Mouse (Mus musculus) forebrain, embryonic 15.5 days (tissue): ENCODE results near the gene Tacc3. TPM values are rescaled to one million over a fixed set of nuclear protein-coding genes. Genes with fewer than 3 reads are reported as not detected.

Experiments used
- ATAC-seq: fragments of 200-750 bp; cut with Nextera tagmentation; replicated peaks from 2 replicates; pipeline ENCODE4 v1.8.0; 2017; ENCODE audit warnings: mild to moderate bottlenecking, moderate TSS enrichment, moderate library complexity
- H3K27ac ChIP-seq: fragments of 300-500 bp; sonication (generic); replicated peaks from 2 replicates; pipeline ENCODE4 v1.5.1; 2015; ENCODE audit warnings: mild to moderate bottlenecking, inconsistent platforms
- H3K27me3 ChIP-seq: fragments of 300-500 bp; sonication (generic); 2 replicates; pipeline ENCODE4 v1.6.1; 2015; ENCODE audit warnings: inconsistent platforms
- H3K36me3 ChIP-seq: fragments of 300-500 bp; sonication (generic); 2 replicates; pipeline ENCODE4 v1.6.1; 2015; ENCODE audit warnings: mild to moderate bottlenecking, inconsistent platforms
- H3K4me1 ChIP-seq: fragments of 300-500 bp; sonication (generic); 2 replicates; pipeline ENCODE4 v1.6.1; 2015; ENCODE audit warnings: inconsistent platforms
- H3K4me2 ChIP-seq: fragments of 300-500 bp; sonication (generic); replicated peaks from 2 replicates; pipeline ENCODE4 v1.6.1; 2015; ENCODE audit warnings: mild to moderate bottlenecking, inconsistent platforms
- H3K4me3 ChIP-seq: fragments of 300-500 bp; sonication (generic); 2 replicates; pipeline ENCODE4 v1.5.1; 2015; ENCODE audit warnings: mild to moderate bottlenecking, inconsistent platforms
- H3K9ac ChIP-seq: fragments of 300-500 bp; sonication (generic); replicated peaks from 2 replicates; pipeline ENCODE4 v1.6.1; 2015; ENCODE audit warnings: mild to moderate bottlenecking, inconsistent platforms
- H3K9me3 ChIP-seq: fragments of 300-500 bp; sonication (generic); 2 replicates; pipeline ENCODE4 v1.6.1; 2016; ENCODE audit warnings: inconsistent platforms
- WGBS: fragments of 180-500 bp; shearing (Covaris S2); methylation state at CpG from one replicate; pipeline ENCODE4 v1.1.7; 2015; ENCODE audit warnings: mixed read lengths; 5-methylcytosine and 5-hydroxymethylcytosine counted together
- polyA plus RNA-seq: library from polyadenylated mRNA; unstranded; fragments of >200 nt; fragmentation: Nextera tagmentation; extraction: Ambion mirVana; gene quantifications from 2 replicates; pipeline ENCODE4 v1.2.1, GENCODE M21; 2015

Gene Tacc3
- polyA plus RNA-seq, 1 experiment from 2014 or later: 91.5 TPM

DNA sequence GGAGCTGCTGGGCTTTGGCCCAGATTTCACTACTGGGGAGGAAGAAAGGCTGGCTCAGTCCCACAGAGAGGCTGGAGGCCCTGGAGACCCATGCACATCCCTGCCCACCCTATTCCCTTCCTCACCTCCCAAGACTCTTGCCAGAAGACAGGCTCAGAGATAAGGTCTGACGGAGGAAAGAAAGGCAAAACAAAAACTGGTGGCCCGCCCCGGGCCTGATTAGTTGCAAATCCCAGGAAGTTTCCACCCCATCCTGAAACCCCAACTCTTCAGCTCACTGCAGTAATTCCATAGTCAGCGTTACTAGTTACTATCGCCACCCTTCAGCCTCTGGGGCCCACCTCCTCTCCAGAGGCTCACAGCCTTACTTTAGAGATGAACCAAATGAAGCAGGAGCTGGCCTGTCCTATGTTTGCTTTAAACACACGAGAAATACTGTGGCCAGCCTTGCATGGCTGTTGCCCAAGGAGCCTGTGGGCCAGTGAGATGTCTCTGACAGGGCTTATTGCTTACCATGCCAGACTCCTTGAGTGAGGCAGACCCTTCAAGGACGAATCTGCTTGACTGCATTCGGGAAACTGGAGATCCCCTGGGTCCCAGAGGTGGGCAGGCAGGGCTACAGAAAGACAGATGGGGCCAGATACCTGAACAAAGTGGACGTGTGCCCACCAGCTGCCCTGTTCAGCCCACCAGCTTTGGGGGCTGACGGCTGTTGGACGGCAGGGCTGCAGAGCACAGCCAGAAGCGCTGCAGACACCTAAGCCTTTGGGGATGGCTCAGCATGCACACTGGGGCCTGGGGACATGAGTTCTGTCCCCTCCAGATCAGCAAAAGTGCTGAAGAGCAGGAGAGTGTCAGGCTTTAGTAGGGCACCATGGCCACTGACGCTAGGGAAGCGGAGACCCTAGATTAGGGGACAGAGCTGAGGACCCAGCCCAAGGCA is 30.6 kb downstream of the Tacc3 start:
- H3K4me3 ChIP-seq: no peak overlapping the region
- no peak for ATAC-seq
- H3K27ac ChIP-seq: peak overlapping the region; percentile 81
- no peaks in the 10 kb centered on the region for H3K27me3 ChIP-seq
- 32% methylated on average over 14 of the region's 14 CpGs for WGBS
- H3K9me3 ChIP-seq: no peaks in the 10 kb centered on the region
- no peak overlapping the region for H3K4me2 ChIP-seq
- H3K9ac ChIP-seq: 0 out of 2 replicates have a peak overlapping the region, but pooled peaks have one; percentile 8
- peaks cover 38% of the 10 kb centered on the region for H3K4me1 ChIP-seq
- H3K36me3 ChIP-seq: no peaks in the 10 kb centered on the region

DNA sequence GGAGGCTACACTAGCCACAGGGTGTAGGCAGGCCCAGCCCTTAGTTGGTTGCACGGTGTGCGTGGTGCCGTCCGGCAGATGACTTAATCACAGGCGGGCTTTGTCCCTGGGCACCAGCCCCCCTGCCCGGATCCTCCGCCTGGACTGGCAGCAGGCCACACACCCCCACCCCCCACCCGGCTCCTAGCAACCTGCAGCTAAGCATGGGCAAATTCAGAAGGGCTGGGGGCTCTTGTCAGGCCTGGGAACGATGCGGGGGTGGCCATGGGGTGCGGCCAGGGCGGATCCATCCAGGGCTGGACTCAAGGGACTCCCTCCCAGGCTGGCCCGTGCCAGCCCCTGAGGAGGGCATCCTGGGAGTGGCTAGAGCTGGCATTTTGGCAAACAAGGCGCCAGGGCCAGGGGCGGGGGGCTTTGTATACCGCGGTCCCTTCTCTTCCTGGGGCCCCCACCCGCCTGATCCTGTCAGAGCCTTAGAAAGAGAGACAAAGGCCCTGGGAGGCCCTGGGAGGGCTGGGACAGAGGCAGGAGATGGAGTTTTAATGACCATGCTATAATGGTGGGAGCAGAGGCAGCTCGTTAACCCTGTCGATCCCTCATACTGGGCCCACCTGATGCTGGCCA is 31.4 kb downstream of the Tacc3 start:
- H3K4me1 ChIP-seq: peaks cover 41% of the 10 kb centered on the region
- H3K27ac ChIP-seq: peak overlapping the region; percentile 81
- peaks cover 3% of the 10 kb centered on the region; the same call in 1 of the 2 replicates for H3K27me3 ChIP-seq
- no peak overlapping the region for H3K4me3 ChIP-seq
- ATAC-seq: peak; percentile 85
- 0 out of 2 replicates have a peak overlapping the region, but pooled peaks have one; percentile 8 for H3K9ac ChIP-seq
- no peaks in the 10 kb centered on the region for H3K9me3 ChIP-seq
- 0 out of 2 replicates have a peak overlapping the region, but pooled peaks have one; percentile 8 for H3K4me2 ChIP-seq
- 6% methylated on average over 20 of the region's 20 CpGs for WGBS
- H3K36me3 ChIP-seq: no peaks in the 10 kb centered on the region

DNA sequence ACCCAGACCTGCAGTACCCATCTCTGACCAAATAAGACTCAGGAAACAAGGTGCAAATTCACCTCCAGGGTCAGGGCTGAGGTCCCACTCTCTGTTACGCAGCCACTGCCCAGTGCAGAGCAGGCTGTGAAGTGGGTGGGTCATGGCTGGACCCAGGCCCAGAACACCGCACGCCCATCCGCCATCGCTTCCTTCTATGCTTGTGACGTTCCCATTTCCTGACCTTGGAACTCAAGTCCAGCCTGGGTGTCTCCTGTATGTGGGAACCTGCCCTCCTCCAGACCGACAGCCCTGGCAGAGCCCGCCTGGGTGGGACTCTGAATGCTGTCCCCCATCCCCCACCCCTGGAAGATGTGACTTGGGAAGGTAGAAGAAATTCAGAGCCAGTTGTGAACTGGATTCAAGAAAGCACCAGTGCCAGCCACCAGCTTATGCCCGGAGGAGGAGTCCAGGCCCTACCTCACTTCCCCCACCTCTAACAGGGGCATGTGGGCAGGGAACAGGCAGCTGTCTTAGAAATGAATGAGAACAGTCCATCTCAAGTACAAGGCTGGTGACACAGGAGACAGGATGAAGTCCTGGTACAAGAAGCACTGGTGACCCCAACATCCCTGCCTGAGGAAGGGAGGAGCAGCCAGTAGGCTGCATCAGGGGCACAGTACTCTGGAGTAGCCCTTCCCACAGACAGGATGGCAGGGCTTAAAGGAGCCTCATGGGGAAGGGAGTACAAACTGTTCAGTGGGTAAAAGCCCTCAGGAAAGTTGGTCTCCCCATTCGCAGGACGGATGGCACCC is 32.1 kb downstream of the Tacc3 start:
- no peak overlapping the region for H3K4me3 ChIP-seq
- no peak overlapping the region for H3K9ac ChIP-seq
- 39% methylated on average over 11 of the region's 11 CpGs for WGBS
- peaks cover 48% of the 10 kb centered on the region for H3K4me1 ChIP-seq
- ATAC-seq: no peak; the same call in 1 of the 2 replicates
- H3K36me3 ChIP-seq: no peaks in the 10 kb centered on the region
- H3K27ac ChIP-seq: peak overlapping the region; percentile 81
- H3K9me3 ChIP-seq: no peaks in the 10 kb centered on the region
- H3K4me2 ChIP-seq: no peak overlapping the region
- peaks cover 3% of the 10 kb centered on the region; the same call in 1 of the 2 replicates for H3K27me3 ChIP-seq

DNA sequence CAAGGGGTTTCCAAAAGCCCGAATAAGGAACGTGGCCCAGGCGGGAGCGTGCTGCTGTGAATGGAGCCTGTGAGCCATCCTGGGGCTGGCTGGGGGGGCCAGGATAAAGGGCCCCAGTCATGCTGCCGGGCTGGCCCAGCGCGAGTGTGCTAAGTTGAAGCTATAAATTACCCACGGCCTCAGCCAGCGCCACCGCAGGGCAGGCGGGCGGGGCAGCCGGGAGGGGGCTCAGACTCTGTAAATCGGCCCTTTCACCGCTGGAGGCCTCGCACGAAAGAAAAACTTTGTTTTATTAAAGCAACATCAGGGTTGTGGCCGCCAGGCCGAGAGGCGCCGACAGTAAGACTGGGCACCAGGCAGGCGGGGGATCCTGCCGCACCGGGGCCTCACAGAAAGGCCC is 34.5 kb downstream of the Tacc3 start:
- Histone ChIP-seq H3K27me3 (peaks cover 3% of the 10 kb centered on the region; the same call in 1 of the 2 replicates), H3K27ac (peak overlapping the region; percentile 71), H3K4me3 (no peak overlapping the region), H3K36me3 (no peaks in the 10 kb centered on the region), H3K4me2 (peak overlapping the region; percentile 10; the same call in 1 of the 2 replicates), H3K9me3 (no peaks in the 10 kb centered on the region), H3K9ac (no peak overlapping the region), H3K4me1 (peaks cover 72% of the 10 kb centered on the region)
- WGBS: 2% methylated on average over 24 of the region's 24 CpGs
- ATAC-seq: no peak

DNA sequence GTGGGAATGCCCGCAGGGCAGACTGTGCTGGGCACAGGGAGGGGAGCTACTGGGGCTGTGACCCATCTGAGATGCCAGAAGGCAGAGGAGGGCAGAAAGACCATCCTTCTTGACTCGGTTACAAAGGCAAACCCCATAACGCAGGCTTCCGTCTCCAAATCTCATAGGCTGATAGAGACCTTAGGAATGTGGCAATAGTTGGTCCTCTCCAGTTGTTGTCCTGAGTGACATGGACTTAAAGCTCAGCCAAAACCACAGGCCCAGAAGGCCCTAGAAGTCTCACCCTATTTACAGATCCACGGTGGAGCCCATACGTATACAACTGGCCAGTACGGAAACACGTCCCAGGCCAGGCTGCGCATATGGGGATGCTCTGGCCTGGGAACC is 36.5 kb downstream of the Tacc3 start:
- peak overlapping the region; percentile 94 for H3K4me2 ChIP-seq
- no peaks in the 10 kb centered on the region for H3K36me3 ChIP-seq
- peaks cover 3% of the 10 kb centered on the region; the same call in 1 of the 2 replicates for H3K27me3 ChIP-seq
- H3K9ac ChIP-seq: no peak overlapping the region
- no peak overlapping the region for H3K4me3 ChIP-seq
- H3K4me1 ChIP-seq: peaks cover 81% of the 10 kb centered on the region
- WGBS: 26% methylated on average over 9 of the region's 9 CpGs
- ATAC-seq: no peak
- no peaks in the 10 kb centered on the region for H3K9me3 ChIP-seq
- H3K27ac ChIP-seq: peak overlapping the region; percentile 81

DNA sequence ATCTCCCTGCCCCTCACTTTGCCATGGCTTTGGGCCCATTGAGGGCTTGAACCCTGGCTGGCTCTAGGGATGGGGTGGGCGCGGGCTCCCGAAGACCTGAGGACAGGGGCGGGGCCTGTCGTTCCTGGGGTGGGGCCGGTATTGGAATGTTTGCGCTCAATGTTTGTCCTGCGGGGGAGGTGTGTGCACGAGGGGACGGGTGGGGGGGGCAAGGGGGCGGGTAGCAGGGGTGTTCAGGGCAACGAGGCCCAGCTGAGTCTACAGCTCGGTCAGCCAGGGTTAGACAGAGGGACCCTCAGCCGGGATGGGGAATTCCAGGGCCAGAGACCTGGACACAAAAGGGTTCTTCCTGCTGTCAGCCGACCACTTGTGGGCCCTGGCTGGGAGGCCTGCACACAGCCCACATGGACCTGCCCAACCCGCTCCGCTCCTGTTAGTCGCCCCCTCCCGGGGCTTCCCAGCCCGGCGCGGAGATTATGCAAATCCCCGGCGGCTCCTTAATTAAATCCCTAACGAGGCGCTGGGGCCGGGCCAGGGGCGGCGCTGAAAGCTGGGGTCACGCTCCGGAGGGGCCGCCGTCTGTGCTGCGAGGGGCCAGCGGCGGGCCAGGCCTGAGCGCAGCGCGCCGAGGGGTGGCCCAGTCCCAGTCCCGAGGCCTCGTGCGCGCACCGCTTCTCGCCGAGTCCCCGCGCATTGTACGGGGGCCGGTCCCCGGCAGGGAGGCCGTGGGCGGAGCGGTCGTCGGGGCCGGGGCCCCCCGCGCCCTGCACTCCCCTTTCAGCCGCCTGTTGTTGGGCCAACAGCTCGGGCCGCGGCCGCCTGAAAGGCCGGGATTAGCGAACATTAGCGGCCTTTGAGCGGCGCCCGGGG is 37.2 kb downstream of the Tacc3 start:
- peak overlapping the region; percentile 51 for H3K4me3 ChIP-seq
- peak; percentile 79 for ATAC-seq
- H3K27me3 ChIP-seq: peaks cover 3% of the 10 kb centered on the region; the same call in 1 of the 2 replicates
- peak overlapping the region; percentile 81 for H3K27ac ChIP-seq
- peak overlapping the region; percentile 94 for H3K4me2 ChIP-seq
- H3K9me3 ChIP-seq: no peaks in the 10 kb centered on the region
- peak overlapping the region; percentile 61 for H3K9ac ChIP-seq
- H3K4me1 ChIP-seq: peaks cover 80% of the 10 kb centered on the region
- no peaks in the 10 kb centered on the region for H3K36me3 ChIP-seq
- WGBS: under 1% methylated on average over 70 of the region's 71 CpGs

DNA sequence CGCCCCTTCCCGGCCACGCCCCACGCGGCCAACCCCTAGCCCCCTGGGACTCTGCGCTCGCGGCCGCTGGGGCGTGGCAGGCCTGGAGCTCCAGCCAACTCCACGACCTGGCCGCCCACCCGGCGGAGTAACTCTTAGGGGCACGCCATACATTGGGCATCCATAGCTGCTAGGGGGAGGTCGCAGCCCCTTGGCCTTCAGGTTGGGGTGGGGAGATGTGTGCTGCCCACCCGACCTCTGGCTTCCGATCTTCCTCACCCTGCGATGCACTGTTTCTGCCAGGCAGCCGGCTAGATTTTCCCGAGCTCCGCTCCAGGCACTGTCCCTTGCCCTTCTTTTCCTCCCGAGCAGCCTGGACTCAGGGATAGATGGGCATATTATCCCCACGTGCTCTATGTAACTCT is 37.8 kb downstream of the Tacc3 start:
- Histone ChIP-seq H3K36me3 (no peaks in the 10 kb centered on the region), H3K27me3 (peaks cover 3% of the 10 kb centered on the region; the same call in 1 of the 2 replicates), H3K4me1 (peaks cover 74% of the 10 kb centered on the region), H3K27ac (peak overlapping the region; percentile 81), H3K4me2 (peak overlapping the region; percentile 94), H3K9me3 (no peaks in the 10 kb centered on the region), H3K4me3 (peak overlapping the region; percentile 51), H3K9ac (peak overlapping the region; percentile 61)
- under 1% methylated on average over 23 of the region's 24 CpGs for WGBS
- ATAC-seq: peak; percentile 27; the same call in 1 of the 2 replicates

DNA sequence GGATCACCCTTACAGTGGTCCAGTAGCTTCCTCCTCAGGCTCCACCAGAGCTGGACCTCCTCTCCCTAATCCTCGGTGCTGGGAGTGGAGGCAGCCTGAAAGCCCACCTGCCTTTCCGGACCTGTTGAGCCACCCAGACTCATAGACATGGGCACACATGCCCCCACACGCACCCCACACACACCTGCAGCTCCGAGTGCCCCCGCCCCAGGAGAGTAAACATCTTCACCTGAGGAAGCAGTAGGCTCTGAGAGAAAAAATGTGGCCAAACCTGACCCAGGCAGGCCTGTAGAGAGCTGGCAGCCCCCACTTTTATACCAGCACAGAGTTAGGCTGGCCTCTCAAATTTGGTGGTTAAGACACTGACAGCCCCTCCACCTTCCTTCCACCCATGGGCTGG is 38.5 kb downstream of the Tacc3 start:
- no peak overlapping the region for H3K4me2 ChIP-seq
- H3K27me3 ChIP-seq: peaks cover 3% of the 10 kb centered on the region; the same call in 1 of the 2 replicates
- WGBS: 45% methylated on average over 5 of the region's 5 CpGs
- H3K4me3 ChIP-seq: no peak overlapping the region
- no peaks in the 10 kb centered on the region for H3K9me3 ChIP-seq
- peak overlapping the region; percentile 81; the same call in 1 of the 2 replicates for H3K27ac ChIP-seq
- H3K36me3 ChIP-seq: no peaks in the 10 kb centered on the region
- H3K4me1 ChIP-seq: peaks cover 74% of the 10 kb centered on the region
- ATAC-seq: no peak
- no peak overlapping the region for H3K9ac ChIP-seq

DNA sequence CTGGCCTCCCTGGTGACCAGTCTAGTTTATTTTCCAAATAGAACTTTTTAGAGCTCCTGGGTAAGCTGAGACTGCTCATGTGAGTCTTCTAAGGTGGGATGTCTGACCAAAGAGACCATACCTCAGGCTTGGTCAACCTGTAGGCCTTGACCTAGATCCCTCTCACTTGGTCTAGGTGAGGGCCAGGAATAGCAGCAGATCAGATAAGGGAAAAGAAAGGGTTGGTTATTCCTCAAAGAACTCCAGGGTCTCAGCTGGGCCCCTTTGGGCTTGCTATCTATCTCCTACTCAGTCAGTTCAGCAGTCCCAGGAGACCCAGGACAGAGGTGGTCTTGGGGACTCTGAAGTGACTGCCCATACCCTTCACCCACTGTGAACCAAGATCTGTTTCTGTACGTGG is 39.6 kb downstream of the Tacc3 start:
- Histone ChIP-seq H3K4me1 (peaks cover 73% of the 10 kb centered on the region), H3K9me3 (no peaks in the 10 kb centered on the region), H3K27me3 (peaks cover 3% of the 10 kb centered on the region; the same call in 1 of the 2 replicates), H3K9ac (no peak overlapping the region), H3K4me2 (no peak overlapping the region), H3K4me3 (no peak overlapping the region), H3K36me3 (no peaks in the 10 kb centered on the region), H3K27ac (peak overlapping the region; percentile 64)
- 6% methylated on average over 1 of the region's 1 CpGs for WGBS
- ATAC-seq: no peak

DNA sequence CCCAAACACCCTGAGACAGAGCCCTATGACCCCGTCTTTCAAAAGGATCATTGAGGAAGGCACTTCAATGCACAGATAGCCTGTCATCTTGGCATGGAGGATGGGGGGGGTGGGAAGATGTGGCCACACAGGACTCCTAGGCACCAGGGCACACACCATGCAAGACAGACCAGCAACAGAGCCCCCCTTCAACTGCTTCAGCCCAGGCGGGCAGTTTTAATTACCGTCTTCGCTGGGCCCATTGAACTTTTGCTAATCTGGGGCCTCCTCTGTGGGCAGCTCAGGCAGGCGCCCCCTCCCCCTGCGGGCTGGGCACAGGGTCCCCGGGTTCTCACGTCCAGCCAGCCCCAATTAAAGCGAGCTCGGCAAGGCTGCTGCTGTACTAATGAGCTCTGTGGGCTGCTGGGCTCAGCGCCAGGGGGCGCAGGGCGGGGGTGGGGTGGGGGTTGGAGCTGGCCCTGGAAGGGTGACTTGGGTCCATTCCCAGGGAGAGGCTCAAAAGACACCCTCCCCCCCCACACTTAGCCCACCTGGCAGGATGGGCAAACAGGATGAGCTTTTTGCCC is 40.1 kb downstream of the Tacc3 start:
- Histone ChIP-seq H3K4me1 (peaks cover 68% of the 10 kb centered on the region), H3K36me3 (no peaks in the 10 kb centered on the region), H3K27ac (peak overlapping the region; percentile 70), H3K9ac (no peak overlapping the region), H3K4me2 (no peak overlapping the region), H3K27me3 (peaks cover 3% of the 10 kb centered on the region; the same call in 1 of the 2 replicates), H3K9me3 (no peaks in the 10 kb centered on the region), H3K4me3 (no peak overlapping the region)
- peak; percentile 59 for ATAC-seq
- 3% methylated on average over 13 of the region's 13 CpGs for WGBS
